Mouse (Mus musculus): Measurements from ENCODE around the gene Gpx5.
A peak's percentile ranks its signal among the peaks of the same experiment; 100 is the strongest.

Gene Gpx5

GRCm38 (mm10) chr13:21292631-21293030 lies at the start of gene Gpx5:
Gpx5 (minus strand) TSS chr13:21292731.
- no peak for DNase-seq (ENCODE audit: low read depth)

- peak; percentile 35 for DNase-seq (ENCODE audit: low read depth)
Measured at GRCm38 (mm10) chr13:21327424-21327823, 34.9 kb upstream of the Gpx5 start.

DNA sequence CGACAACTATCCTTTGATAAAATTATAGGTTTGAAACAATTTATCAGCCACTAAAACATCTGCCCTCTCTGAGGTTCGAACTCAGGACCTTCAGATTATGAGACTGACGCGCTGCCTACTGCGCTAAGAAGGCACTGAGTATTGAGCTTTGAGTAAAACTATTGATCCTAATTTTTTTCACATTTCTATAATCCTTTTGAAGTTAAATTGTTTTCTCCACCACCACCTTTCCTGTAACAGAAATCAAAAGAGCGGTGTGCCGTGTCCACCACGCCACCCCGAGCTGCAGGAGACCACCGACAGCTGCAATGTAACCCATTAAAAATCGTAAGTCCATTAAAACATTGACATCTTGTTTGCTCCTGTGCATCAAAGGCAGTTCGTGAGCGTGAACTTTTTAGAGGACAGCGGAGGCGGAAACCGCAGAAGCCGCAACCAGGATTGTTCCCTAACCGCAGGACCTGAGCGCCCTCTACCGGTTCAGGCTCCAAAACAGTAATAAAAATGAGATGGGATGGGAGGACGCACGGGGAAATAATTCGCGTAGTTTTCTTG lies 34.2 kb upstream of the Gpx5 start:
- DNase-seq (ENCODE audit: low read depth): peak; percentile 86

DNA sequence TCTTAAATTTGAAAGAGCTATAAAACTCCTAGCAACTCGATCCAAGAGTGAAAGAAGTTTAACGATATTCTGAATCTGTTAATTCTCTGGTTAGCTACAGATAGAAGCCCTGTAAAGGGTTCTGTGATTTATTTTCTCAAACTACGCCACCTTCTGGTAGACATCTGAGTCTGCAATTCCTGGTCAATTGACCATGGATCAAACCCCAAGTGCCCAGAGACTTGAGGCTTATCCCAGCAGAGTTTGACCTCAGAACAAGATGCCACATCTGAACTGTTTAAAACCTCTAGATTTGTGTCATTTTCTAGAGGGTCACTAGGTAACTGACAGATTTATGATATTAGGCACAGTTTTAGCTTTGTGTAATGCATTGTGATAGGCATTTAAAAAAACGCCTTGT lies 33.7 kb upstream of the Gpx5 start:
- peak; percentile 59 for DNase-seq (ENCODE audit: low read depth)

DNA sequence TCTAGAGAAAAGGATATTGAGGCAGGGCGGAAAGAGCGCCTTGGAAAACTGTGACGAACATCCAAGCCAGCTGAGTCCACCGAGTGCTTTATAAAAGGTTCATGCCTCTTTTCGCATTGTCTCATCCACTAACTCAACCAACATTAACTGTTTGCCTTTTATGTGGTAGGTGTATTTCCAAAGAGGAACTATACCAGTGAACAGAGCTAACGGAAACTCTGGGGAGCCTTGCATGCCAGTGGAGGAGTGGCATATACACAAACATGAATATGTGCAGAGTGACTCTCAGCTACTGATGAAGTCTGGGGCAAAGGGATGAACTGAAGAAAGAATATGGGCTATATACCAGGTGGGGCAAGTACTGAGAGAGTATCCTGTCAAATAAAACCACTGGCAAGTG lies 30.9 kb upstream of the Gpx5 start:
- no peak for DNase-seq (ENCODE audit: low read depth)

DNA sequence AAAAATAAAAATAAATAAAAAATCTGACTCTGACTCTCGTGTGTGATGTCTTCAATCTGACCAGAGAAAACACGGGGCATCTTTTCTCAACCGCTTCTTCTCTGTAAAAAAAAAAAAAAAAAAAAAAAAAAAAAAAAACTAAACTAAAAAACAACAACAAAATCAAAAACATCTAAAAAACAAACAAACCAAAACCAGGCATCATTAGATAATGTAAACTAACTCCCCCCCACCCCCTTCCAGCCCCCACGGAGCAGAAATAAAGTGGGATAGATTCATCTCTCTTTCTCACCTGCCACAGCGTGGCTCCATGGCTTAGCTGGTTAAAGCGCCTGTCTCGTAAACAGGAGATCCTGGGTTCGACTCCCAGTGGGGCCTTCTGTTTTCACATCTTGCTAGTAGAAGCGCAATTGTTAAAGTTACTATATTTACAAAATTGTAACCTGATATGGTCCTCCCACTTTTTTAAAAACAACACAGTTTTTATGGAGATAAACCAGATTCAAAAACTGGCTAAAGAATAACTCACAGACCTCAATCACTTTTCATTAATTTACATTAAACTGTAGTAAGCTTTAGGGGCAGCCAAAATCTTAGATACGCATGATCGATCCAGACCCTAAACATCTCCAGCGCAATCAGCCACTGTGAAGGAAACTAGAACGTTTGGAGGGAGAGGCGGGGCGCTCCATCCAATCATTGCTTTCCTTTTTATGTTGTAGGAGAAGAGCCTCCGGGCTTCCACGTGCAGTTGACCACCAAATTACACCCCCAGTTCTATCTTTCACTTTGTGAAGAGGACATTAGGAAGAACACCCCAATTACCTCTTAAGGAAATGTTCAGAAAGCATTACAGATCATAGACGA lies 30.2 kb upstream of the Gpx5 start:
- peak; percentile 2 for DNase-seq (ENCODE audit: low read depth)

DNA sequence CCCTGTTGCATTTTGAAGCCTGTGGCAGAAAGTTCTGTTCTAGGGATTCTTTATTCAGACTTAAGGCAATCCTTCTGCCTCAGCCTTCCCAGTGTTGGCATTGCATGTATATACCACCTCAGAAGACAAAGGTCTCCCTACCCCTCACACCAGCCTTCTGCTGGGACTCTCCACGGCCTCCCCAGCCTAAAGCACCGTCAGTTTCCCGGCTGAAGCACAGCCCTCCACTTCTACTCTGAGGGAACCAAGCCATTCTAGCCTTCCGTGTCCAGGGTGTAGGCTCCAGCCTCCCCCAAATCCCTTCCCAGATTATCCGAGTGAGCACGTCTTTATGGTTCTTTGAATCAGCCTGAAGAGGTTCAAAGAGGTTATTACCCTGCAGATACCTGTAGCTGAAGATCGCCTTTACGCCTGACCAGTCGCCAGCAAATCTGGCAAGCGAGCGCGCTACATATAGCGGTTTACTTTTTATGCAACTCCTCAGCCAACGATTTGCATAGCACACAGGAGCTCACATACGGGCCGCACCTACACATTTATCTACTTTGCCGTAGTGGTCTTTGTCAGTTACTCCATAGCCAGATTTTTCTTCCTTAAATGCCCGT lies 29.5 kb upstream of the Gpx5 start:
- DNase-seq (ENCODE audit: low read depth): no peak

- DNase-seq (ENCODE audit: low read depth): no peak
Measured at GRCm38 (mm10) chr13:21320262-21320661, 27.7 kb upstream of the Gpx5 start.

- DNase-seq (ENCODE audit: low read depth): no peak
Measured at GRCm38 (mm10) chr13:21313903-21314302, 21.4 kb upstream of the Gpx5 start.

- no peak for DNase-seq (ENCODE audit: low read depth)
Measured at GRCm38 (mm10) chr13:21312854-21313253, 20.3 kb upstream of the Gpx5 start.

DNA sequence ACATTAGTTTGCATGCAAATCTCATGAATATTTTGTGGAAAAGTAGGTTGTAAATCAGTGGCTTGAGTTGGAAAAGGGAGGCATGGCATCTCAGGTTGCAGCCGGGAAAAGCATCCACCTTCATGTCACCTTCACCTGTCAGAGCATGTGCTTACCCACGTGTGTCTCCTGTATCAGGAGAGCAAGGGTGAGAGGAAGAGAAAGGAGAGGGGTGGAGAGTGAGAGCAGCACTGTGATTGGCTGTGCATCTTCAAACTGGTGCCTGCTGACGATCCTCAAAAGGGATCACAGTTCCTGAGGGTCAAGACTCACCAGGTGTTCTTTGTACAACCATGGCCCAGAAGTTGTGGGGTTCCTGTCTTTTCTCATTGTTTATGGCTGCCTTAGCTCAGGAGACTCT lies 19.4 kb upstream of the Gpx5 start, which contains the start of gene Gpx6:
Gene Gpx6, plus strand, starts transcription at position 200 of the 400 bp plus-strand sequence.
- no peak for DNase-seq (ENCODE audit: low read depth)

- DNase-seq (ENCODE audit: low read depth): peak; percentile 21
Measured at GRCm38 (mm10) chr13:21309788-21310187, 17.3 kb upstream of the Gpx5 start.

GRCm38 (mm10) chr13:21304483-21305066 lies 12.0 kb upstream of the Gpx5 start:
- no peak for DNase-seq (ENCODE audit: low read depth)

GRCm38 (mm10) chr13:21298557-21298956 lies 6.0 kb upstream of the Gpx5 start:
- DNase-seq (ENCODE audit: low read depth): no peak

- DNase-seq (ENCODE audit: low read depth): peak; percentile 92
Measured at GRCm38 (mm10) chr13:21279559-21279958, 13.0 kb downstream of the Gpx5 start.

DNA sequence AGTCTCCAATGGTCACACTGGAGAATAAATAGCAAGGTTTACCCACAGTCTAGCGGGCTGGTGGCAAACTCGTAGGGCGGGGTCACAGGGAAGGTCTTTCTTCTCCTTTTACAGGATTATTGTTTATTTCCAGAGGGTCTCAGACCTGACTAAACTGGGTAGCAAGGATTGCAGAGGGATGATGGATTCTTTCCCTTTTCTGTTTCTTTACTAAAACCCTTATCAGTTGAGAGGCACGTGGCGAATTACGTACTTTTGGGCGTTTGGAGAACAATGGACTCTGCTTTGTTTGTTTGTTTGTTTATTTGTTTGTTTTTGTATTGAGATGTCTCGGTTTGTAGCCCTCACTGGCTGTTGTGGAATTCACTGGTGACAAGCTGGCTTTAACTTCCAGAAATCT lies 13.5 kb downstream of the Gpx5 start:
- peak; percentile 3 for DNase-seq (ENCODE audit: low read depth)

DNA sequence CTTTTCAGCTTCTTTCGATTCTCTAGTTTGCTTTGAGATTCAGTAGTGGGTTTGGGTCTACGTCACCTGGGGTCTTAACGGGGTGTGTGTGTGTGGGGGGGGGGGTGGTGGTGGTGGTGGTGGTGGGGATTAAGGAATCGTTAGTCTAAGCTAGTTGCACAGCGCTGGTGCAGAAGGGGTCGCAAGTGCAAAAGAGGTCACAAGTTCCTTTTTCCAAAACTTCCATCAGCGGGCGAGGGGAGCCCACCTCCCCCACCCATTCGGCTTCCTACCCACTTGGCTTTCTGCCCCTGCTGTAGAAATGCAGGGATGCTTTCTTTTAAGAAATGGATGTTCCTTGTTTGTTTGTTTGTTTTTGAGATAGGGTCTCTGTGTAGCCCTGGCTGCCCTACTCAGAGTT lies 16.0 kb downstream of the Gpx5 start:
- no peak for DNase-seq (ENCODE audit: low read depth)

DNA sequence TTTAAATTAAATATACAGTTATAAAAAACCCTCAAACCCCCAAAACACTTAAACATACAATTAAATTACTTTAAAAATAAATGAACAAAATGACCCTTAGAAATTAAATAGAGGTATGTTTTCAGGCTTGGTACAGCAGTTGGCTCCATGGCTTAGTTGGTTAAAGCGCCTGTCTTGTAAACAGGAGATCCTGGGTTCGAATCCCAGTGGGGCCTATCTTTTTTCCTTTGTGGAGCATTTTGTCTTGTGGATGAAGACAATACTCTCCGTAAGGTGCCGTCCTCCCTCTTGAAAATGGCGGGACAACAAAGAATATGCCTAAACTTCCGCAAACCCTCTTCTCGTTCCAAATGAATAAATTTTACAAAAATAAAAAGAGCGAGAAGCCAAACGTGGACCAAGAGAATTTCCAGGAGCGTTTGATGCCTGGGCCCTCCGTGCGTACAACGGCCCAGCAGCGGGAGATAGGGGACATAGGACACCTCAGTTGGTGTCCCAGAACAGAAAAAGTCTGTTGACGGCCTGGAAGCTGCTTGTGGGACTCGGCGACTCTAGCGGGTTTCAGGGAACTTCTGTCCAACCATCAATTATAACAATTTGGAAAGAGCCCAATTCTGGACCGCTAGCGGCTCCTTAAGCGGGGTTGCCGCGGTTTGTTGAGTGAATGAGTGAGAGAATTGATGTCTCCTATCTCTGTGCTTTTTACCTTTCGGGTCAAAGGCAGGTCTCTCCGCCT lies 16.5 kb downstream of the Gpx5 start:
- DNase-seq (ENCODE audit: low read depth): peak; percentile 86

GRCm38 (mm10) chr13:21275021-21275814 lies 17.3 kb downstream of the Gpx5 start:
- DNase-seq (ENCODE audit: low read depth): peak; percentile 73

GRCm38 (mm10) chr13:21268262-21268661 lies 24.3 kb downstream of the Gpx5 start:
- peak; percentile 5 for DNase-seq (ENCODE audit: low read depth)

- DNase-seq (ENCODE audit: low read depth): no peak
Measured at GRCm38 (mm10) chr13:21267541-21267940, 25.0 kb downstream of the Gpx5 start.

Data from NIH3T3 (cell line).